Mouse (Mus musculus) monocyte, adult 2 months (primary cell): ENCODE data around the gene Retreg1.

ENCODE experiments used
- DNase-seq, 2 experiments: peaks; one replicate each; pipeline ENCODE4 v3.0.0; 2022; ENCODE audit warnings: low spot score in 2 of 2, low read depth in 1 of 2

Gene Retreg1

DNA sequence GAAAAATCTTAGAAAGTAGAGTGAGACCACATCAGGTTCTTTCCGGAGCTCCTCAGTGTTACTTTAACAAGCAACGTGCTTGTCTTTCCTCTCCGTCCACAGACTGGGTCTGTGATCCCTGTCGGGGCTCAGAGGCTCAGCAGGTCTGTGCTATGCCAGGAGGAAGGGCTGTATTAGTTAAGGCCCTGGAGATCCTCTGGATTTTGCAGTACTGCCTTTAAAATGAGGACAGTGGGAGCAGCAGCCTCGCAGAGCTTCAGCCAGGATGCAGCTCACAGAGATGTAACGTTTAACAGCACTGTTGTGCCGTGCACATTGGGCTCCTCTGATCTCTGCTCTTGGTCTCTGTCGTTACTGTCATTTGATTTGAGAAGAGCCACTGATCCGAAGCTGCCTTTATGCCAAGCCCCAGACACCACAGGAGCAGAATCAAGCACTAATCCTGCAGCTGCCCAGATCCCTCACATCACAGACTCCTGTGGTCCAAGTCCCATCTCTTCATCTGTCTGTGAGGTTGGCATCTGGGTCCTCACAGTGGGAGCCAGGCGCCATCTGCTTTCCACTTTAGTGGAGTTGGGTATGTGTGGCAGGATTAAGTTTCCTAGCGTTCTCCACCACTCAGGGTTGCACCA lies 72.7 kb downstream of the Retreg1 start:
- DNase-seq, result no peak

DNA sequence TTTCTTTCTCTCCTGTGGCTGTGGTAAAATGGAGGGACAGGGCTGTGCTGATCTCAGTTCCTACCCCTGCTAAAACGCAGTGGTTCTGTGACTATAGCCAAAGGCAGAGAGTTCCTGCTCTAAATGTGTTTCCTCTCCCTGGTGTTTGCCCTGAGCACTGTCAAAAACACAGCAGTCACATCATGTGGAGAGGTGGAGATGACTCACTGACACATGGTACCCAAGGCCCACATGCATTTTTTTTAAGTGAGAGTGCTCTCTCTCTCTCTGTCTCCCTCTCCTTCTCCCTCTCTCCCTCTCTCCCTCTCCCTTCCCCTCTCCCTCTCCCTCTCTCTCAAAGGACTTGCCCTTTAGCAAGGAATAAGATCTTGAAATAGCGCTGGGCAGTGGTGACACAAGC lies 73.3 kb downstream of the Retreg1 start:
- no peak for DNase-seq

DNA sequence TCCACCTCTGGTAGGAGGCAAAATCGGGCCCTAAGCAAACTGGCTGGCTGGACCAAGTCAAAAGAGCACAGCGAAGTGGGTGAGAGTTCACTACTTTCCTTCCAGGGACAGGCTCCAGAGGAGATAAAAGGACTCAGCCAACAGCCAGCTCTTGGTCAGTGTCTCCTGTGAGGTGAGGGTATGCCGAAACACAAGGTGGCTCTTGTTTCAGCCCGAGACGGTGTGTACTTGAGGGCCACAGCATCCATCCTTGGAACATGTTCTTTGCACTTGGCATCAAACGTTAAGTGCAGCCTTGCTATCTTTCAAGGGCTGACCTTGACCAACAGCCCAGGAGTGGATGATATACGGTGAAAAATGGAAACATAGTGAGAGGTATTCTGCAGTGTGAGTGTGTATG lies 75.7 kb downstream of the Retreg1 start:
- DNase-seq, result no peak

DNA sequence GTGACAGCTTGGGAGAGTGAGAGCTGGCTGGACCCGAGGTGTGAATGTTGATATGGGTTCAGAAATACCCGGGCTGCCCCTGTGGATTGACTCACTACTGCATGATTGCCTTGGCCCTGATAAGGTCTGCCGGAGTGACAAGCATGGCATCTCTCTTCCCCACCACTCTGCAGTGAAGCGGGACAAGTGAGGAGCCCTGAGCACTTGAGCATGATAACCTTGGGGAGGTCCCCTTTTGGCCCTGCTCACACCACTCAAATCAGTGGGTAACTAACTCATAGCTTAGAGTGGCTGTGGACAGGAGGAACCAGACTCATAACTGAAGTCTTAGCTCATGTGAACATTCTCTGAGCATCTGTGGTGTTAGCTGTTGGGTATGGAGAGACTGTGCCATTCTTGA lies 77.0 kb downstream of the Retreg1 start:
- no peak for DNase-seq

DNA sequence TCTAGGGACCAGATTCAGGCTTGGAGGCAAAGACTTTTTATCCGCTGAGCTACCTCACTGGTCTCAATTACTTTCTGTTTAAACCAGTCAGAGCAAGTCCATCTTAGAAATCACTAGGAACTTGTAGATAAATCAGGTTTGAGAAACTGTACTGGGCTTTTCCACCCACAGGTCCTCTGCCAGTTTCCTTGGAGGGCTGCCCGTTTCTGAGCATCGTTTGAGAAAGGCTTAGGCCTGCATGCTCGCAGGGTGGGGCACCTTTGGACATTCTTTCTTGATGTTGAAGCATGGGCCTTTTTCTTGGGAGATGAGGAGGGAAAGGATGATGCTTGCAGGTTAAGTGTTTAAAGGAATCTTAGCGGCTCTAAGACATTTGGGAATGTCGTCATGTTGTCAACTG lies 77.9 kb downstream of the Retreg1 start:
- no peak for DNase-seq

DNA sequence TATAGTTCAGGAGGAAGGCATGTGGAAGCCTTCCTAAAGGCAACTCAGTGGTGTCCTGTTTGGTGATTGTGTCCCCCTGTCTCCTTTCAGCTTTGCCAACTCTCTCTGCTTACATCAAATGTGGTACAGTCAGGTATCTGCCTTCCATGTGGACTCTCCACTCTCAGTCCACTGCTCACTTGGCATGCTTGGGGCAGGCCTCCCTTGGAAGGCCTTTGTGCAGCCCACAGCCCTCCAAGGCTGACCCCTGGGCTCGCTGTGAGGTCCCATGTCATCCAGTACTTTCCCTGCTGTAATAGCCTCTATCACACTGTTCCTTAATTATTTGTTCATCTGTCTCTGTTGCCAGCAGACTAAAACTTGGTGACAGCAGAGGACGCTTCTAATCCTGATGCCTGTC lies 79.0 kb downstream of the Retreg1 start:
- no peak for DNase-seq

DNA sequence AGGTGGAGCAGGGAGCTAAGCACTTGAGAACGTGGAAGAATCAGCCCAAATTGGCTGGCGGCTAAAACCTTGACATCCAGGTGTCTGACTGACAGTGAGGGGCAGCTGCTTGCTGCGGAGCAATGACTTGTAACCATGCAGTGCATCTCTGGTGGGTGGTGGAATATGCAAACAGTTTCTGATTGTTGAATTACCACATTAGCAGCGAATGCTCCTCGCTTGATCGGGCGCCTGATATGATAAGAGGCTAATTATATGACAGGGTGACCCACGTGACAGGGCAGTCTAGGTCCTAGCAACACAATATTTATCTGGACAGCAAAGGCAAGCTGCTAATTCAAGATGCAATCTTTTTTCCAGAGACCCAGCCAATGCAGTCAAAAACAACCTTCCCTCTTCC lies 80.9 kb downstream of the Retreg1 start:
- DNase-seq, result no peak

DNA sequence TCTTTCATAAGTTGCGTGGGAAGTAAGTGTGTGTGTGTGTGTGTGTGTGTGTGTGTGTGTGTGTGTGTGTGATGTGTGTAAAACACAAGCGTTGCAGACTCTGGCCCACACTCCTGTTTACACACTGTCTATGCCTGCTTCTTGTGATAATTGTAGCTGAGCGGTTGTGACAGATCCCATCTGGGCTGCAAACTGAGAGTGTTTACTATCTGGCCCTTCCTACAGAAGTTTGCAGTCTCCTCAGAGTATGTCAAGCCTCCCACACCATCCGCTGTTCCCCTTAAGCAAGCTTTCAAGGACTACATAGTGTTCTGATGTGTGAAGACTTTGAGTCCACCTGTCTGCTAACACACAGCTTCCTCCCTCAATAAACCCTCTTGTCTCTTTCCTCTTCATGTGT lies 83.2 kb downstream of the Retreg1 start:
- no peak for DNase-seq

DNA sequence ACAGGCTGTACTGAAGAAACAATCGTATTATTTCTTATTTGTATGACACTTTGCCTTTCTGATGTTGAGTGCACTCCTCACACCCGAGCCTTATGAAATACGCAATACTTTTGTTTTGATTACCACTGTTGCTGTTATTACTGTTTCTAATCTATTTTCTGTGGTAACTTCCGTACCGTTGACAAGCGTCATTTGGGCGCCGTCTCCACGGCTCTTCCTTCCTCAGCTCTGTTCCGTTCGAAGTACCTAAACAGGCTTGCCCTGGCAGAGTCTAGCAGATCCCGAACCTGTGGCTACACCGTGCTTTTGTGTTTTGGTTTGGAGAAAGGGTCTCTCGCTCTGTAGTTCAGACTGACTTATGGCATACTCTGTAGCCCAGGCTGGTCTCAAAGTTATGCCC lies 84.1 kb downstream of the Retreg1 start:
- DNase-seq, result no peak

DNA sequence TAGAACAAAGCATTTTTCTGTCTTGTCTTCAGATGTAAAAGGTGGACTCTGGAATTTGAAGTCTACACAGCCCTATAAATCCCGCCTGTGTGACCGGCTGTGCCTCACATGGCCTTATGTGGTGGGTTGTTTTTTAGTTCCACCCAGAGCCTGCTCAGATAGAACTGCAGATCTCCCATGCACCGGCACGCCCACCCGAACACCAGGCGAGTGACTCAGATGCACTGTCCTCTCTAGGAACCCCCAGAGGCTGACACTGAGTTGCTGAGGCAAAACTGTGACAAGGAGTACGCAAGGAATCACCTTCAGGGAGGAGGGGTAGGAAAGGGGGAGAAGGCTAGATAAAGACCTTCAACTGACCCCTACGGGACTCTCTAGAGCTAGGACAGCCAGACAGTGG lies 85.0 kb downstream of the Retreg1 start:
- no peak for DNase-seq

DNA sequence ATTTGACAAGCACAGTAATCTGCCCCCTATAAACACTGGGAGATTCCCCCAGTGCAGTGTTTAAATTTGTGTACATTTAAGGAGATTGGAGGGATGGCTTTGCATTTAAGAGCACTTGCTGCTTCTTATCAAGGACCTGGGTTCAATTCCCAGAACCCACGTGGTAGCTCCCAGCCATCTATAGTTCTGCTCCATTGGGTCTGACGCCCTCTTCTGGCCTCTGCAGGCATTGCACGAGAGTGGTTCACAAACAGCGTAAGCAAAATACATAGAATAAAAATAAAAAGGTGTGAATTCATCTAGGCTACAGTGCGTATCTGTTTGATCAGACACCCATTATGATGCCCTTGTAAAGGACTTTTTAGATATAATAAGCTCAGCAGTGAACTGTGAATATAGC lies 85.9 kb downstream of the Retreg1 start:
- no peak for DNase-seq

DNA sequence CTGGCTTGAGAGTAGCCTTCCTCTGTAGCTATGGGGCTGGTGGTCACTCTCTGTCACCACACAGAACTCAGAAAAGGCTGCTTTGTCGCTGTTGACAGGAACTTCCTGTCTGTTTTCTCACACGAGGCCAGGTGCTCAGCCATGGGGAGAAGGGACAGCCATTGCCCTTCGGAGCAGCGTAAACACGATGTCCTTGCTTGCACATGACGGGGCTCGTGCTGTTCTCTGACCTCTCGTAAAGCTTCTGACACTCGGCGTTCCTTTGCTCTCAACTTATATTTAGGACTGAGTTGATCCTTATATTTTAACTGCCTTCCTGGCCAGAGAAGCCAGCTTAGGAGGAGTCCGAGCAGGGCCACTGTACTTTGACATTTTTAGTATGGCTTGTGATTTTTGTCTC lies 86.5 kb downstream of the Retreg1 start:
- no peak for DNase-seq

DNA sequence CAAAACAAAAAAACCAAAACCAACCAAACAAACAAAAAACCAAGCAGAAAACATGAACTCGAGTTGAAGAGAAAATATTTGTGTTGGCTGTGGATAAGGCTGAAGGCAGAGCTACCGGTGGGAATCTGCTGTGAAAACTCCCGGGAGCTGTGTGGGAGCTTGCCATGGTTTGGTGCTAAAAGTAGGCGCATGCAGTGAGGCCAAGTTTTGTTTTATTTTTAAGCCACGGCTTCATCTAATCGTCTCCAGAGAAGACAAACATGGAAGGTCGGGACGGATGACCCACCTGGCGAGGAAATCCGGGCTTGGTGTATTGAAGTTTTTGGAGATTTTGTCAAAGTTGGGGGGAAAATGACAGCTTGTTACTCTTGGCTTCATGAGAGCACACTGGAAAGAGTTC lies 87.0 kb downstream of the Retreg1 start:
- no peak for DNase-seq

DNA sequence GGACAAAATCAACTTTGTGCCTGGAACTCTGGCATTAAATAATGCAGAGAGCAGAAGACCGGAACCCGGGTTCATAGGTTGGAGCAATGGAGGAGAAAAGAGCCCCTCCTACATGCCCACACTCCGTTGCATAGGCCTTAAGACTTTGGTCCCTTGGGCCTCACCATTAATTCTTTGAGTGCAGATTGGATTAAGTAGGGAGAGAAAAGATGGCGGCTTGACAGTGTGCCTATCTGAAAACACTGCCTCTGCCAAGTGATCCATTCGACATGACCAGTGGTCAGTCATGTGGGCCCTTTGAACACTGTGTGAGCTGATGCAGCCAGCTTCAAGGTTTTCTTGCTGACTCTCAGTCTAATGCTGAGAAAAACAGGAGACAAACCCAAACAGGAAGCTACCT lies 87.7 kb downstream of the Retreg1 start:
- DNase-seq, result no peak

DNA sequence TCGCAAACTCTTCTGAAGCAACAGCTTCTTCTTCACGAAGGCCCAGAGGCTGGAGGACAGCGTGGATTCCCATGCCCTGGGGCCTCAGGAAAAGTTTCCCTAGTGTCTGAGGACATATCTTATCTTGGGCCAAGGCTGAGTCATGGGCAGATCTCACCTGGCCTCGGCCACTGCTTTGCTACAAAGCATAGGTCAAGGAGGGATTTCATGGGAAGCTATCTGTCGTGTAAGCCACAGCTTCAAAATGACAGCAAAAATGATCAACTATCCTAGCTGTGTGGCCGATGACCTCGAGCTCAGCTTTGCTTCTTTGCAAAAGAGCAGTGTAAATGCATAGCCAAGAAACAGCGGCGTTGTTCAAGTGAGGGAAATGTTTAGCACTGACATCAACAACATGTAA lies 89.5 kb downstream of the Retreg1 start:
- no peak for DNase-seq

DNA sequence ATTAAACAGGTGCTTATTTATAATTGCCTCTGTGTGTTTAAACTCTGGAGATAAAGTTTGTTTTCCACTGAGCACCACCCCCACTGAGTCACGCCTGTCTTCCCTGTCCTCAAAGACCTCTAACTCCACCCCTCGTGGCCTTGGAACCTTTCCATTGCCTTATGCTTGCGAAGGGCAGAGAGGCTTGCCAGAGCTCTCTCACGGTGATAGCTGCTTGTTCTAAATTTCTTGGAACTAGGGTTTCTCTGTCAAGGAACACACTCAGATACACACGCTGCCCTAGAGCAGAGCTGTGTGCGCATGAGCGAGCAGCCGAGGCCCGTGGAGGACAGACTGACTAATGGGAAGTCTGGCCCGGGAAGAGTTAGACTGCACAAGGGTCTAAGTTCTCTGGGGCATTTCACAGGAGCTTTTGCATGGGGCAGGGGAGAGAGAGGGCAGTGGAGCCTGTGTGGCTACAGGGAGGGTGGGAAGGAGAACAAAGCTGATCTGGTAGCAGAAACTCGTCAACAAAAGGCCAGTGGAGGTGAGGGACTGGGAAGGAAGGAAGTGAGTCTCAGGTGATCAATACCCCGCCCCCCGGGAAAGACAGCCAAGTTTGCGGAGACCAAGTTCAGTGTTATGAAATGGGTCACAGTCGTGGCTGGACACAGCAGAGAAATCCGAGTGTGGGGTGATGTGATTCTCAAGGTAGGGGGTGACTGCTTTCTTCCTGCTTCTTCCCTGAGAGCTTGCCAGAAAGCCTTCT lies 90.1 kb downstream of the Retreg1 start:
- DNase-seq, result no peak

DNA sequence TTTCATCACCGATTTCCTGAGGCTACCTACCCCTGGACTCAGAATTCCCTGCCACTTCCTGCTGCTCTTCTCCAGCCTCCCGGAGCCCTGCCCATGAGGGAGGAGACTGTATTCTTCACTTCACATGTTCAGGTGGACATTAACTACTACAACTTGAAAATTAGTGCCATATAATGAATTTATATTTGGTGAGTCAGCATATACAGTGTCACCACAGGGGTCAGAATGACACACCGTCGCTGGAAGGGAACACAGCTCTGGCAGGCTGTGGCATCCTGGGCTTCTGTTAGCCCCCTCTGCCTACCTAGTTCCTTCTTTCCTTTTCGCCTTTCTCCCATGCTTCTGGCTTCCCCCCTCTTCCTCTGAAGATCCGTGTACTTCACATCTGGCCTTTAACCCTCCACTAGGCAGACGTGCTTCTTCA lies 90.7 kb downstream of the Retreg1 start:
- DNase-seq, result no peak

DNA sequence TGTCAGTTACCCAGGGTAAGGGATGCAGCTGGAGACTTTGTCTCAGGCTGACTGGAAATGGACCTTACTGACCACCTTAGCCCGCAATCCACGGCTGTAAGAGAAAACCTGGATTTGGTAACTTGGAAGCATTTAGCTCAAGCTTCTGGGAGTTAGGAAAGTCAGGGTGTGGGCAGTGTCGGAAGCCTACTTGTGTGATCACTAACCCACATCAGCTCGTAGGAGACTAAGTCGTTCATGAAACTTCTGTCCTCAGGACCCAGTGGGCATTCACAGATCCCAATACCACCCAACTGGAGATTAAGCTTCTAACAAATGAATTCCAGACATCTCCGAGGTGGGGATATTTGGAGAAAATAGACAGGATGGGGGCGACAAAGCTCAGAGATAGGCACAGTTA lies 91.4 kb downstream of the Retreg1 start:
- no peak for DNase-seq

DNA sequence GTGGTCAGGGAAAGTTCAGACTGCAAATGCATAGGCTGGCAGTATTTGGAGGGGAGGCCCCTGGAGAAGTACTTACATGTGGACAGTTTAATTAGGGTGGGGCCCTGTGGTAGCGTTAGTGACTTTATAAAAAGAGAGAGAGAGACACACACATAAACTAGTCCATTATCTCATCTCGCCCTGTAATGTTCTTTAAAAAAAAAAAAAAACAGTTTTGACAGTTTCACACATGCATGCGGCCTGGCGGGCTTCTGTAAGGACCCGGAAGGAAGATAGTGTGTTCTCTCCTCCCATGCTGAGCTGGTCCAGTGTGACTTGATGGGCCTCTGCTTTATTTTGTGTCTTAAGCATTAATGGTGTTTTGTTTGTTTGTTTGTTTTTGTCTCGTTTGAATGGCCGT lies 95.5 kb downstream of the Retreg1 start:
- DNase-seq, result no peak

DNA sequence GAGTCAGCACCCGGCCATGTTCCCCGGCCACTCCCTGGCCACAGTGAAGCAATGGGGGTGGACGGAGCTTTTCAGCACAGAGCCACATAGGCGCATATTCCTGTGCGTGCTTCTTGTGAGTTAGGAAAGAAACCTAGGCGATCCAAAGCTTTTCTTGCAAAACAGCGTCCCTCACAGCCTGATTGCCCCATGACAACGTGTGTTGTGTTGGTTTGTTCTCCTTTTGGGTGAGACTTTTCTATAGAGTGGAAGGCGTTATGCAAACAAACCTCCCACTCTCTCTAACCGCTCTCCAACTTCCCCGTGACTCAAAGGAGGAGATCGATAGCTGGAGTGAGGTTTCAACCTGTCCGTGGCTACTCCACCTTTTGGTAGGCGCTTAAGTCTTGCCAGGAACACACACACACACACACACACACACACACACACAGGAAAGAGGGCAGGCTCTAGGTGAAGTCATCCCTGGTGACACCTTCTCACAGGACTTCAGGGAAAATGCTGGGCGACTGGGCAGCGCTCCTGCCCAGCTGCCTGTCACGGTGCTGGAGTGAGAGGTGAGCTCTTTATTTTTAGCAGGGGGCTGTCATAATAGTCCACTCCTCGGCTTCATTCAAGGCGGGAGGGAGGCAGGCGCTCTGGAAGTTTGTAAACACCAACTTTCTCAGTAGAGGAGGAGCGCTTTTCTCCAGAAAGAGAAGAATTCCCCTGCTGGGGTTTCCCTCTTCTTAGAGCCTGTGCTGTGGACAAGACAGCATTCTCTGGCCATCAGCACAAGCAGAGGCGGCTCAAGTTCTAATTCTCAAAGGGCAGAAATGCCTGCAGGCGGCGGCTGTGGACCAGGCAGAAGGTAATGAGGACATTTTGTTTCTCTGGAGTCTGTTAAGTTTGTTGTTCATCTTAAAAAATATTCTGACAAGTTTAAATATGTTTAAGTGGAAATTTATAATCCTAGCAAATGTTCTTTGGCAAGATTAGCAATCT lies 97.7 kb downstream of the Retreg1 start:
- peak; percentile 50 to 58 for DNase-seq

DNA sequence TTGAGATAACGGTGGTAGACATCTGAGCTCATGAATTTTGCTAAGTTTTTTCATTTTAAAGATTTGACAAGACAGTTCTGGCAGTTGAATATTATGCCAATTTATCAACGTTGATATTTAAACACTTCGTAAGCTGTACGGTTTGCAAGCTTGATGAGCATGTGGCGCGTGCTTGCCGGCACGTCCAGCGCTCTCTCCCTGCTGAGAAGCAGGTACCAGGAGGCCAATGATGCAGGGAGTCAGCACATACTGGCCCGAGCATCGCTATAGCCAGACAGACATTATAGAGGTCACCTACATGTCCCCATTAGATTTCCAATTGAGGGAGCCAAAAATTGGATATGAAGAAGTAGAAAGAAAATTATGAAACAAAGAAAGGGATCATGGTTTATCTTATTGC lies 98.5 kb downstream of the Retreg1 start:
- no peak for DNase-seq

DNA sequence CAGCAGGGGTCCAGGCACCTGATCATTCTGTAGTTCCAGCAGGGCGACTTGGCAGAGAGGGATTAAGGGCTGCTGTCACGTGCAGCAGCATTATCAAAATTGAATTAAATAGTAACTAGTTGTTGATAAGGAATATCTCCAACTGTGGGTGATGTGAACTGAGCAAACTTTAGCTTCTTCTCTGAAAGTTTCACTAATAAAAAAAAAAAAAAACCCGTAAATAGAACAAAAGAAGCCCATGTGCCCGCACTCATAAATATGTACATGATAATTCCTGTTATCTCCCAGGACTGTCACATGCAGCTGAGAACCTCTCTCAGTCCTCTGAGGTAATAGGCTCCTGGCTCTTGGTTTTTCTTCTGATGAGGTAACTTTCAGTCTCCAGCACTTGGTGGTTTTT lies 99.4 kb downstream of the Retreg1 start:
- no peak for DNase-seq
